Mouse (Mus musculus) liver, embryonic 14.5 days (tissue): ENCODE measurements around the gene Glt1d1.

Experiments
- CTCF ChIP-seq: IDR thresholded peaks from 2 replicates; pipeline ENCODE4 v1.5.1; 2016; ENCODE audit warnings: antibody characterized with exemption, low read depth, control low read depth
- EP300 ChIP-seq: IDR thresholded peaks from 2 replicates; pipeline ENCODE4 v1.6.1; 2016; ENCODE audit warnings: antibody characterized with exemption, low read depth

DNA sequence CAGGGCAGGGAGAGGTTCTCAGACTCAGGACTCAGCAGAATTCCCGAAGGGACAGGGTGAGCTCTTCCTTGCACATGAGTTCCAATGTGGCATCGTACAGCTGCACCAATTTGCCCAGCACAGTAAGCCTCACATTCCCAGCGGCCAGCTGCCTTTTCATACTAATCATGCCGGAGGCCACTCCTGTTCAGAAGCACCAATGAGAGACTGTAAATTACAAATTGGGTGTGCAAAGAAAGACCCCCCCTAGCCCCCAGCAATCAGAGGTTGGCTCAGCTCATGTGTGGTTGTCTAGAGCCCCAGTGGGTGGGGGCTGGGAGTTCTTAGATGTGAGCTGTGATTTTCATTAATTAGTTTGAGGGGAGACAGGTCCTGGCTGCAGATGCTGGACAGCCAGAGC, 123.5 kb downstream of the Glt1d1 start:
- no peak for TF ChIP-seq CTCF
- no peak for TF ChIP-seq EP300
